Mouse (Mus musculus): Measurements from ENCODE around the gene Tmem33.

The Tmem33 gene

GRCm38 (mm10) chr5:67324032-67324431 is 63.7 kb downstream of the Tmem33 start:
- DNase-seq (ENCODE audit: low spot score) = no peak

DNA sequence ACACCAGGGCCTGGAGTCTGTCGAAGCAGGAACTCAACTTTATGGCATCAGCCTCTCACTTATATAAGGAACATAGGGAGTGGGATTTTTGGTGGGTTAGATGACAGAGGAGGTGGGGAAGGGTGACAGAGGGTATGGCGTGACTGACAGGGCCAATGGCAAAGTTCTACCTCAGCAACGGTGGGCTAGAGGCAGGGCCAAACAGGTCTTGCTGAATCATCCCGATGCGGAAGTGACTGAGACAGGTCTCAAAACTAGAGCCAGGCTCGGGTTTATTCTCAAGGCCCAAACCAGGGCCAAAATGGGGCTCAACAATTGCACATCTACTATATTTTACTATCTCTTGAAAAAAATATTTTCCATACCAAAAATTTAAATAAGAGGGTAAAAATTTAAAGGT is 80.4 kb downstream of the Tmem33 start:
- no peak for DNase-seq (ENCODE audit: low spot score)
